Mouse (Mus musculus): Measurements from ENCODE around the gene Rfc4. TPM values are rescaled to one million over a fixed set of nuclear protein-coding genes. Genes with fewer than 3 reads are reported as not detected.

Rfc4 gene
- total and polyA plus RNA-seq, 2 experiments from 2014 or later = 8.6 to 20.4 TPM

GRCm38 (mm10) chr16:23158292-23158691 lies 30.8 kb upstream of the Rfc4 start:
- H3K4me2 ChIP-seq (ENCODE audit: low read depth, low read length, poor library complexity, severe bottlenecking) = no peak overlapping the region
- no peaks in the 10 kb centered on the region for H3K9me3 ChIP-seq (ENCODE audit: low read length)
- H3K9ac ChIP-seq (replicated peaks; ENCODE audit: low read length, poor library complexity, severe bottlenecking) = no peak overlapping the region
- H3K27me3 ChIP-seq (ENCODE audit: insufficient read depth, low read length) = no peaks in the 10 kb centered on the region
- 86% methylated on average over 7 of the region's 7 CpGs for WGBS
- H3K4me1 ChIP-seq (ENCODE audit: insufficient read depth, low read length) = no peaks in the 10 kb centered on the region
- ATAC-seq (ENCODE audit: low FRiP score) (no peak), DNase-seq (ENCODE audit: low spot score) (no peak)
- H3K4me3 ChIP-seq (ENCODE audit: low read depth, low read length) = no peak overlapping the region
- TF ChIP-seq CTCF (IDR thresholded peaks at IDR 0.05) = no peak
- no peaks in the 10 kb centered on the region for H3K36me3 ChIP-seq (ENCODE audit: insufficient read depth, low read length)
- no peak overlapping the region for H3K27ac ChIP-seq (ENCODE audit: low read depth, low read length)

- ATAC-seq (ENCODE audit: low FRiP score) (no peak), DNase-seq (ENCODE audit: low spot score) (no peak)
- H3K4me3 ChIP-seq (ENCODE audit: low read depth, low read length) = no peak overlapping the region
- H3K36me3 ChIP-seq (ENCODE audit: insufficient read depth, low read length) = no peaks in the 10 kb centered on the region
- 93% methylated on average over 13 of the region's 13 CpGs for WGBS
- H3K27me3 ChIP-seq (ENCODE audit: insufficient read depth, low read length) = no peaks in the 10 kb centered on the region
- H3K9ac ChIP-seq (replicated peaks; ENCODE audit: low read length, poor library complexity, severe bottlenecking) = no peak overlapping the region
- no peak overlapping the region for H3K27ac ChIP-seq (ENCODE audit: low read depth, low read length)
- no peaks in the 10 kb centered on the region for H3K9me3 ChIP-seq (ENCODE audit: low read length)
- no peaks in the 10 kb centered on the region for H3K4me1 ChIP-seq (ENCODE audit: insufficient read depth, low read length)
- H3K4me2 ChIP-seq (ENCODE audit: low read depth, low read length, poor library complexity, severe bottlenecking) = no peak overlapping the region
- no peak for TF ChIP-seq CTCF (IDR thresholded peaks at IDR 0.05)
Observed at GRCm38 (mm10) chr16:23157013-23157412, 29.5 kb upstream of the Rfc4 start.

GRCm38 (mm10) chr16:23154261-23154660 lies 26.7 kb upstream of the Rfc4 start:
- 82% methylated on average over 5 of the region's 5 CpGs for WGBS
- no peak for TF ChIP-seq CTCF (IDR thresholded peaks at IDR 0.05)
- H3K4me3 ChIP-seq (ENCODE audit: low read depth, low read length) = no peak overlapping the region
- no peaks in the 10 kb centered on the region for H3K27me3 ChIP-seq (ENCODE audit: insufficient read depth, low read length)
- H3K9me3 ChIP-seq (ENCODE audit: low read length) = no peaks in the 10 kb centered on the region
- no peak for DNase-seq (ENCODE audit: low spot score)
- H3K9ac ChIP-seq (replicated peaks; ENCODE audit: low read length, poor library complexity, severe bottlenecking) = no peak overlapping the region
- H3K4me2 ChIP-seq (ENCODE audit: low read depth, low read length, poor library complexity, severe bottlenecking) = no peak overlapping the region
- no peak overlapping the region for H3K27ac ChIP-seq (ENCODE audit: low read depth, low read length)
- H3K36me3 ChIP-seq (ENCODE audit: insufficient read depth, low read length) = no peaks in the 10 kb centered on the region
- no peaks in the 10 kb centered on the region for H3K4me1 ChIP-seq (ENCODE audit: insufficient read depth, low read length)
- ATAC-seq (ENCODE audit: low FRiP score) = no peak

- WGBS = 23% methylated on average over 2 of the region's 2 CpGs
- ATAC-seq (ENCODE audit: low FRiP score) (no peak), DNase-seq (ENCODE audit: low spot score) (peak; percentile 74)
- Histone ChIP-seq H3K9ac (replicated peaks; ENCODE audit: low read length, poor library complexity, severe bottlenecking) (no peak overlapping the region), H3K4me3 (ENCODE audit: low read depth, low read length) (no peak overlapping the region), H3K9me3 (ENCODE audit: low read length) (no peaks in the 10 kb centered on the region), H3K36me3 (ENCODE audit: insufficient read depth, low read length) (no peaks in the 10 kb centered on the region), H3K4me2 (ENCODE audit: low read depth, low read length, poor library complexity, severe bottlenecking) (no peak overlapping the region), H3K27ac (ENCODE audit: low read depth, low read length) (no peak overlapping the region), H3K4me1 (ENCODE audit: insufficient read depth, low read length) (no peaks in the 10 kb centered on the region), H3K27me3 (ENCODE audit: insufficient read depth, low read length) (no peaks in the 10 kb centered on the region)
- TF ChIP-seq CTCF (IDR thresholded peaks at IDR 0.05) = peak; percentile 78
Observed at GRCm38 (mm10) chr16:23151423-23151822, 23.9 kb upstream of the Rfc4 start.

GRCm38 (mm10) chr16:23149396-23149795 lies 21.9 kb upstream of the Rfc4 start:
- Histone ChIP-seq H3K9me3 (ENCODE audit: low read length) (no peaks in the 10 kb centered on the region), H3K27ac (ENCODE audit: low read depth, low read length) (no peak overlapping the region), H3K4me1 (ENCODE audit: insufficient read depth, low read length) (no peaks in the 10 kb centered on the region), H3K36me3 (ENCODE audit: insufficient read depth, low read length) (no peaks in the 10 kb centered on the region), H3K4me2 (ENCODE audit: low read depth, low read length, poor library complexity, severe bottlenecking) (no peak overlapping the region), H3K9ac (replicated peaks; ENCODE audit: low read length, poor library complexity, severe bottlenecking) (no peak overlapping the region), H3K27me3 (ENCODE audit: insufficient read depth, low read length) (no peaks in the 10 kb centered on the region), H3K4me3 (ENCODE audit: low read depth, low read length) (no peak overlapping the region)
- TF ChIP-seq CTCF (IDR thresholded peaks at IDR 0.05) = no peak
- ATAC-seq (ENCODE audit: low FRiP score) = no peak
- DNase-seq (ENCODE audit: low spot score) = no peak
- WGBS = 86% methylated on average over 8 of the region's 8 CpGs

GRCm38 (mm10) chr16:23148936-23149335 lies 21.4 kb upstream of the Rfc4 start:
- no peaks in the 10 kb centered on the region for H3K4me1 ChIP-seq (ENCODE audit: insufficient read depth, low read length)
- H3K4me2 ChIP-seq (ENCODE audit: low read depth, low read length, poor library complexity, severe bottlenecking) = no peak overlapping the region
- DNase-seq (ENCODE audit: low spot score) (no peak), ATAC-seq (ENCODE audit: low FRiP score) (no peak)
- no peaks in the 10 kb centered on the region for H3K36me3 ChIP-seq (ENCODE audit: insufficient read depth, low read length)
- 82% methylated on average over 2 of the region's 2 CpGs for WGBS
- H3K9ac ChIP-seq (replicated peaks; ENCODE audit: low read length, poor library complexity, severe bottlenecking) = no peak overlapping the region
- H3K9me3 ChIP-seq (ENCODE audit: low read length) = no peaks in the 10 kb centered on the region
- no peak overlapping the region for H3K27ac ChIP-seq (ENCODE audit: low read depth, low read length)
- no peak overlapping the region for H3K4me3 ChIP-seq (ENCODE audit: low read depth, low read length)
- TF ChIP-seq CTCF (IDR thresholded peaks at IDR 0.05) = no peak
- no peaks in the 10 kb centered on the region for H3K27me3 ChIP-seq (ENCODE audit: insufficient read depth, low read length)

Measured in midbrain, postnatal 0 days (tissue).